Mouse (Mus musculus) stomach, embryonic 15.5 days (tissue): Measurements from ENCODE around the gene Cep63. TPM values are rescaled to one million over a fixed set of nuclear protein-coding genes. Genes with fewer than 3 reads are reported as not detected.

Source experiments
- ATAC-seq: fragments of 200-750 bp; cut with Nextera tagmentation; 2 replicates; pipeline ENCODE4 v1.8.0; 2017; ENCODE audit warnings: low read depth, moderate number of reproducible peaks, moderate TSS enrichment; ENCODE audit not compliant: insufficient read depth, low FRiP score
- H3K27ac ChIP-seq: fragments of 300-500 bp; sonication (generic); 2 replicates; pipeline ENCODE4 v1.5.1; 2015; ENCODE audit warnings: mild to moderate bottlenecking, inconsistent platforms
- H3K27me3 ChIP-seq: fragments of 300-500 bp; sonication (generic); replicated peaks from 2 replicates; pipeline ENCODE4 v1.6.1; 2015; ENCODE audit warnings: inconsistent platforms
- H3K36me3 ChIP-seq: fragments of 300-500 bp; sonication (generic); 2 replicates; pipeline ENCODE4 v1.6.1; 2015; ENCODE audit warnings: inconsistent platforms
- H3K4me1 ChIP-seq: fragments of 300-500 bp; sonication (generic); 2 replicates; pipeline ENCODE4 v1.6.1; 2015; ENCODE audit warnings: inconsistent platforms
- H3K4me2 ChIP-seq: fragments of 300-500 bp; sonication (generic); 2 replicates; pipeline ENCODE4 v1.6.1; 2015; ENCODE audit warnings: mild to moderate bottlenecking, inconsistent platforms
- H3K4me3 ChIP-seq: fragments of 300-500 bp; sonication (generic); replicated peaks from 2 replicates; pipeline ENCODE4 v1.5.1; 2015; ENCODE audit warnings: inconsistent platforms
- H3K9ac ChIP-seq: fragments of 300-500 bp; sonication (generic); 2 replicates; pipeline ENCODE4 v1.6.1; 2015; ENCODE audit warnings: inconsistent platforms
- H3K9me3 ChIP-seq: fragments of 300-500 bp; sonication (generic); 2 replicates; pipeline ENCODE4 v1.6.1; 2016; ENCODE audit warnings: inconsistent platforms
- WGBS: fragments of 180-500 bp; shearing (Covaris S2); methylation state at CpG from one replicate; pipeline ENCODE4 v1.1.7; 2015; 5-methylcytosine and 5-hydroxymethylcytosine counted together
- polyA plus RNA-seq: library from polyadenylated mRNA; unstranded; fragments of >200 nt; fragmentation: Nextera tagmentation; extraction: Ambion mirVana; gene quantifications from 2 replicates; pipeline ENCODE4 v1.2.1, GENCODE M21; 2015

Cep63 gene
- polyA plus RNA-seq, 1 experiment from 2014 or later: 41.0 TPM

GRCm38 (mm10) chr9:102601666-102602065, 24.7 kb downstream of the Cep63 start:
- Histone ChIP-seq H3K4me3 (no peak overlapping the region), H3K4me1 (no peaks in the 10 kb centered on the region), H3K9ac (no peak overlapping the region), H3K27ac (no peak overlapping the region), H3K4me2 (no peak overlapping the region), H3K36me3 (no peaks in the 10 kb centered on the region), H3K27me3 (no peaks in the 10 kb centered on the region), H3K9me3 (no peaks in the 10 kb centered on the region)
- 77% methylated on average over 2 of the region's 2 CpGs for WGBS
- ATAC-seq: no peak

- H3K27ac ChIP-seq: no peak overlapping the region
- no peaks in the 10 kb centered on the region for H3K36me3 ChIP-seq
- no peaks in the 10 kb centered on the region for H3K4me1 ChIP-seq
- H3K27me3 ChIP-seq: no peaks in the 10 kb centered on the region
- no peaks in the 10 kb centered on the region for H3K9me3 ChIP-seq
- no peak overlapping the region for H3K4me2 ChIP-seq
- no peak overlapping the region for H3K9ac ChIP-seq
- no peak overlapping the region for H3K4me3 ChIP-seq
- 86% methylated on average over 2 of the region's 2 CpGs for WGBS
- no peak for ATAC-seq
Measured at GRCm38 (mm10) chr9:102601187-102601586, 25.1 kb downstream of the Cep63 start.

- Histone ChIP-seq H3K36me3 (peaks cover 4% of the 10 kb centered on the region; the same call in 1 of the 2 replicates), H3K4me1 (0 out of 2 replicates have a peak, but pooled peaks cover 4% of the 10 kb centered on the region)
- no peak for ATAC-seq
Measured at GRCm38 (mm10) chr9:102595662-102596436, 30.5 kb downstream of the Cep63 start.

GRCm38 (mm10) chr9:102594667-102595393, 31.5 kb downstream of the Cep63 start:
- peaks cover 4% of the 10 kb centered on the region; the same call in 1 of the 2 replicates for H3K36me3 ChIP-seq
- WGBS: 52% methylated on average over 6 of the region's 6 CpGs
- H3K9ac ChIP-seq: no peak overlapping the region
- H3K4me3 ChIP-seq: no peak overlapping the region
- ATAC-seq: no peak
- H3K4me1 ChIP-seq: 0 out of 2 replicates have a peak, but pooled peaks cover 4% of the 10 kb centered on the region
- no peaks in the 10 kb centered on the region for H3K27me3 ChIP-seq
- H3K4me2 ChIP-seq: no peak overlapping the region
- H3K9me3 ChIP-seq: no peaks in the 10 kb centered on the region
- no peak overlapping the region for H3K27ac ChIP-seq

More at GRCm38 (mm10) chr9:102595662-102596436, 30.5 kb downstream of the Cep63 start:
- Histone ChIP-seq H3K4me2 (no peak overlapping the region), H3K4me3 (no peak overlapping the region), H3K9me3 (no peaks in the 10 kb centered on the region), H3K27ac (no peak overlapping the region), H3K9ac (no peak overlapping the region), H3K27me3 (no peaks in the 10 kb centered on the region)
- 82% methylated on average over 8 of the region's 8 CpGs for WGBS

GRCm38 (mm10) chr9:102587347-102587746, 39.0 kb downstream of the Cep63 start:
- 61% methylated on average over 5 of the region's 5 CpGs for WGBS

GRCm38 (mm10) chr9:102581921-102582469, 44.3 kb downstream of the Cep63 start:
- no peak overlapping the region for H3K27ac ChIP-seq
- no peak overlapping the region for H3K9ac ChIP-seq
- H3K4me3 ChIP-seq: no peak overlapping the region
- no peak for ATAC-seq
- H3K4me2 ChIP-seq: no peak overlapping the region
- no peaks in the 10 kb centered on the region for H3K27me3 ChIP-seq
- WGBS: 77% methylated on average over 12 of the region's 12 CpGs
- no peaks in the 10 kb centered on the region for H3K9me3 ChIP-seq
- no peaks in the 10 kb centered on the region for H3K4me1 ChIP-seq
- H3K36me3 ChIP-seq: peaks cover 10% of the 10 kb centered on the region; the same call in 1 of the 2 replicates

More at GRCm38 (mm10) chr9:102587347-102587746, 39.0 kb downstream of the Cep63 start:
- Histone ChIP-seq H3K4me3 (no peak overlapping the region), H3K4me1 (no peaks in the 10 kb centered on the region), H3K4me2 (no peak overlapping the region), H3K36me3 (peaks cover 10% of the 10 kb centered on the region; the same call in 1 of the 2 replicates), H3K27me3 (no peaks in the 10 kb centered on the region), H3K9ac (no peak overlapping the region), H3K9me3 (no peaks in the 10 kb centered on the region), H3K27ac (no peak overlapping the region)
- no peak for ATAC-seq

- Histone ChIP-seq H3K27ac (no peak overlapping the region), H3K4me3 (no peak overlapping the region), H3K4me2 (no peak overlapping the region), H3K4me1 (no peaks in the 10 kb centered on the region), H3K36me3 (no peaks in the 10 kb centered on the region), H3K9me3 (no peaks in the 10 kb centered on the region), H3K9ac (no peak overlapping the region), H3K27me3 (no peaks in the 10 kb centered on the region)
- WGBS: 63% methylated on average over 5 of the region's 5 CpGs
- ATAC-seq: no peak
Measured at GRCm38 (mm10) chr9:102577480-102577879, 48.9 kb downstream of the Cep63 start.

GRCm38 (mm10) chr9:102572888-102573287, 53.4 kb downstream of the Cep63 start:
- WGBS: 64% methylated on average over 5 of the region's 5 CpGs
- no peak for ATAC-seq
- Histone ChIP-seq H3K4me3 (no peak overlapping the region), H3K27me3 (no peaks in the 10 kb centered on the region), H3K4me2 (no peak overlapping the region), H3K4me1 (no peaks in the 10 kb centered on the region), H3K9me3 (no peaks in the 10 kb centered on the region), H3K27ac (no peak overlapping the region), H3K36me3 (no peaks in the 10 kb centered on the region), H3K9ac (no peak overlapping the region)

GRCm38 (mm10) chr9:102558463-102558862, 67.9 kb downstream of the Cep63 start:
- no peaks in the 10 kb centered on the region for H3K9me3 ChIP-seq
- no peak overlapping the region for H3K4me3 ChIP-seq
- H3K9ac ChIP-seq: no peak overlapping the region
- ATAC-seq: no peak
- no peaks in the 10 kb centered on the region for H3K36me3 ChIP-seq
- H3K4me1 ChIP-seq: no peaks in the 10 kb centered on the region
- no peak overlapping the region for H3K27ac ChIP-seq
- no peaks in the 10 kb centered on the region for H3K27me3 ChIP-seq
- 91% methylated on average over 3 of the region's 3 CpGs for WGBS
- H3K4me2 ChIP-seq: no peak overlapping the region

- H3K27ac ChIP-seq: no peak overlapping the region
- no peaks in the 10 kb centered on the region for H3K36me3 ChIP-seq
- WGBS: 85% methylated on average over 3 of the region's 3 CpGs
- no peak overlapping the region for H3K4me3 ChIP-seq
- no peak overlapping the region for H3K4me2 ChIP-seq
- no peak for ATAC-seq
- H3K4me1 ChIP-seq: no peaks in the 10 kb centered on the region
- no peaks in the 10 kb centered on the region for H3K27me3 ChIP-seq
- no peaks in the 10 kb centered on the region for H3K9me3 ChIP-seq
- no peak overlapping the region for H3K9ac ChIP-seq
Measured at GRCm38 (mm10) chr9:102553781-102554180, 72.6 kb downstream of the Cep63 start.

GRCm38 (mm10) chr9:102551771-102552170, 74.6 kb downstream of the Cep63 start:
- Histone ChIP-seq H3K4me2 (no peak overlapping the region), H3K27me3 (no peaks in the 10 kb centered on the region; the same call in 1 of the 2 replicates), H3K4me3 (no peak overlapping the region), H3K27ac (no peak overlapping the region), H3K4me1 (no peaks in the 10 kb centered on the region), H3K36me3 (no peaks in the 10 kb centered on the region), H3K9me3 (no peaks in the 10 kb centered on the region), H3K9ac (no peak overlapping the region)
- WGBS: 48% methylated on average over 10 of the region's 10 CpGs
- ATAC-seq: no peak

GRCm38 (mm10) chr9:102549211-102549610, 77.1 kb downstream of the Cep63 start:
- ATAC-seq: no peak
- H3K9ac ChIP-seq: no peak overlapping the region
- no peak overlapping the region for H3K27ac ChIP-seq
- H3K36me3 ChIP-seq: no peaks in the 10 kb centered on the region
- H3K4me2 ChIP-seq: no peak overlapping the region
- H3K4me3 ChIP-seq: no peak overlapping the region
- H3K4me1 ChIP-seq: peaks cover 12% of the 10 kb centered on the region; the same call in 1 of the 2 replicates
- WGBS: 69% methylated on average over 8 of the region's 8 CpGs
- no peaks in the 10 kb centered on the region; the same call in 1 of the 2 replicates for H3K27me3 ChIP-seq
- H3K9me3 ChIP-seq: no peaks in the 10 kb centered on the region
